Mouse (Mus musculus): ENCODE measurements at regions not wholly inside any gene's neighbourhood (a gene's known extent, or its start where the extent isn't known, plus 50 kb on each side); places are given as distances from the start of the nearest gene placed in this dataset.
"Not testable (repeated sequence)": the region's sequence is repeated elsewhere in the genome, so short reads cannot be mapped to it uniquely, and the experiment has no call there.

DNA sequence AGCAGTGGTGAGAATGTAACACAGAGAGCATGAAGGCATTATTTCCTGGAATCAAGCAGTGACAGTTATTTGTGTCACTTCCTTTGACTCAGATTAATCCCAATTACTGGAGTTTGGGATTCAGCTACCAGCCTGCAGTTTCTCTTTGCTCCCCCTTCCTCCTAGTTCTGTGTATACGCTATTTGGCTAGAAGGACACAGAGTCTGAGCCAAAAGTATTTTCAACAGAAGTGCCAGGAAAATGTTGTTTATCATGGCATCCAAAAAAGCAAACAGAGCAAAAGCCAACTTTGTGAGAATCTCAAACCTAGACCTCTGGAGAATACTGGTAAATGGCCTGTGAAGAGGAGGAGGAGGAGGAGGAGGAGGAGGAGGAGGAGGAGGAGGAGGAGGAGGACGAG is 600.4 kb downstream of the Crisp4 start:
- Histone ChIP-seq H3K4me3 (replicated peaks; ENCODE audit: low read length) (no peak overlapping the region), H3K9ac (ENCODE audit: low read depth, low read length, severe bottlenecking) (no peak overlapping the region), H3K4me1 (ENCODE audit: control insufficient read depth, insufficient read depth, low read length) (no peaks in the 10 kb centered on the region), H3K27me3 (ENCODE audit: control insufficient read depth, insufficient read depth, low read length) (no peaks in the 10 kb centered on the region), H3K36me3 (ENCODE audit: control insufficient read depth, insufficient read depth, low read length) (no peaks in the 10 kb centered on the region), H3K4me2 (replicated peaks; ENCODE audit: low read depth, low read length, severe bottlenecking) (no peak overlapping the region), H3K9me3 (ENCODE audit: control insufficient read depth, low read length) (no peaks in the 10 kb centered on the region), H3K27ac (replicated peaks; ENCODE audit: low read depth, low read length) (no peak overlapping the region)
- ATAC-seq (ENCODE audit: low FRiP score, low read depth) (no peak), DNase-seq (ENCODE audit: low spot score) (no peak)
- 90% methylated on average over 1 of the region's 2 CpGs for WGBS
- TF ChIP-seq POLR2A (IDR thresholded peaks at IDR 0.05; ENCODE audit: borderline replicate concordance, extremely low read depth, insufficient read depth, insufficient read length): no peak

GRCm38 (mm10) chr1:17538160-17538559 is 607.5 kb downstream of the Crisp4 start:
- no peak overlapping the region for H3K27ac ChIP-seq (replicated peaks; ENCODE audit: low read depth, low read length)
- H3K4me1 ChIP-seq (ENCODE audit: control insufficient read depth, insufficient read depth, low read length): no peaks in the 10 kb centered on the region
- H3K9me3 ChIP-seq (ENCODE audit: control insufficient read depth, low read length): no peaks in the 10 kb centered on the region
- no peaks in the 10 kb centered on the region for H3K27me3 ChIP-seq (ENCODE audit: control insufficient read depth, insufficient read depth, low read length)
- H3K4me2 ChIP-seq (replicated peaks; ENCODE audit: low read depth, low read length, severe bottlenecking): no peak overlapping the region
- no peaks in the 10 kb centered on the region for H3K36me3 ChIP-seq (ENCODE audit: control insufficient read depth, insufficient read depth, low read length)
- ATAC-seq (ENCODE audit: low FRiP score, low read depth): no peak
- H3K4me3 ChIP-seq (replicated peaks; ENCODE audit: low read length): no peak overlapping the region
- DNase-seq (ENCODE audit: low spot score): peak; percentile 9
- no peak for TF ChIP-seq POLR2A (IDR thresholded peaks at IDR 0.05; ENCODE audit: borderline replicate concordance, extremely low read depth, insufficient read depth, insufficient read length)
- H3K9ac ChIP-seq (ENCODE audit: low read depth, low read length, severe bottlenecking): no peak overlapping the region

DNA sequence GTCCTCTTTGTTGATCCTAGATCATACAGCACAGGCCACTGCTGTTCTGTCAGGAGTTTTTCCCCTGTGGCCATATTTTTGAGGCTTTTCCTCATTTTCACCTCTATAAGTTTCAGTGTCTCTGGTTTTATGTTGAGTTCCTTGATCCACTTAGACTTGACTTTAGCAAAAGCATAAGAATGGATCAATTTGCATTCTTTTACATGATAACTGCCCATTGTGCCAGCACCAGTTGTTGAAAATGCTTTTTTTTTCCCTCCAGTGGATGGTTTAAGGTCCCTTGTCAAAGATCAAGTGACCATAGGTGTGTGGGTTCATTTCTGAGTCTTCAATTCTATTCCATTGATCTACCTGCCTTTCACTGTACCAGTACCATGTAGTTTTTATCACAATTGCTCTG is 614.4 kb downstream of the Crisp4 start:
- H3K4me2 ChIP-seq (replicated peaks; ENCODE audit: low read depth, low read length, severe bottlenecking); H3K27ac ChIP-seq (replicated peaks; ENCODE audit: low read depth, low read length); H3K4me1 ChIP-seq (ENCODE audit: control insufficient read depth, insufficient read depth, low read length); H3K9ac ChIP-seq (ENCODE audit: low read depth, low read length, severe bottlenecking); H3K27me3 ChIP-seq (ENCODE audit: control insufficient read depth, insufficient read depth, low read length); H3K36me3 ChIP-seq (ENCODE audit: control insufficient read depth, insufficient read depth, low read length); DNase-seq (ENCODE audit: low spot score); H3K4me3 ChIP-seq (replicated peaks; ENCODE audit: low read length); H3K9me3 ChIP-seq (ENCODE audit: control insufficient read depth, low read length); ATAC-seq (ENCODE audit: low FRiP score, low read depth): not testable (repeated sequence)

- 80% methylated on average over 2 of the region's 2 CpGs for WGBS
- DNase-seq (ENCODE audit: low spot score): no peak
- H3K4me3 ChIP-seq (replicated peaks; ENCODE audit: low read length): no peak overlapping the region
- H3K27ac ChIP-seq (replicated peaks; ENCODE audit: low read depth, low read length): no peak overlapping the region
- no peaks in the 10 kb centered on the region for H3K27me3 ChIP-seq (ENCODE audit: control insufficient read depth, insufficient read depth, low read length)
- no peaks in the 10 kb centered on the region for H3K4me1 ChIP-seq (ENCODE audit: control insufficient read depth, insufficient read depth, low read length)
- no peak for ATAC-seq (ENCODE audit: low FRiP score, low read depth)
- H3K36me3 ChIP-seq (ENCODE audit: control insufficient read depth, insufficient read depth, low read length): no peaks in the 10 kb centered on the region
- no peak for TF ChIP-seq POLR2A (IDR thresholded peaks at IDR 0.05; ENCODE audit: borderline replicate concordance, extremely low read depth, insufficient read depth, insufficient read length)
- H3K9ac ChIP-seq (ENCODE audit: low read depth, low read length, severe bottlenecking): no peak overlapping the region
- H3K4me2 ChIP-seq (replicated peaks; ENCODE audit: low read depth, low read length, severe bottlenecking): no peak overlapping the region
- H3K9me3 ChIP-seq (ENCODE audit: control insufficient read depth, low read length): no peaks in the 10 kb centered on the region
Measured at GRCm38 (mm10) chr1:17520118-17520517, 625.6 kb downstream of the Crisp4 start.

- Histone ChIP-seq H3K27ac (replicated peaks; ENCODE audit: low read depth, low read length) (no peak overlapping the region), H3K9me3 (ENCODE audit: control insufficient read depth, low read length) (no peaks in the 10 kb centered on the region), H3K36me3 (ENCODE audit: control insufficient read depth, insufficient read depth, low read length) (no peaks in the 10 kb centered on the region), H3K9ac (ENCODE audit: low read depth, low read length, severe bottlenecking) (no peak overlapping the region), H3K4me3 (replicated peaks; ENCODE audit: low read length) (no peak overlapping the region), H3K27me3 (ENCODE audit: control insufficient read depth, insufficient read depth, low read length) (no peaks in the 10 kb centered on the region), H3K4me2 (replicated peaks; ENCODE audit: low read depth, low read length, severe bottlenecking) (no peak overlapping the region), H3K4me1 (ENCODE audit: control insufficient read depth, insufficient read depth, low read length) (no peaks in the 10 kb centered on the region)
- ATAC-seq (ENCODE audit: low FRiP score, low read depth) (no peak), DNase-seq (ENCODE audit: low spot score) (no peak)
- WGBS: 84% methylated on average over 6 of the region's 6 CpGs
- TF ChIP-seq POLR2A (IDR thresholded peaks at IDR 0.05; ENCODE audit: borderline replicate concordance, extremely low read depth, insufficient read depth, insufficient read length): no peak
Measured at GRCm38 (mm10) chr1:17506125-17507112, 639.3 kb downstream of the Crisp4 start.
